Mouse (Mus musculus): ENCODE measurements at regions not wholly inside any gene's neighbourhood (a gene's known extent, or its start where the extent isn't known, plus 50 kb on each side); places are given as distances from the start of the nearest gene placed in this dataset.
A peak's percentile ranks its signal among the peaks of the same experiment; 100 is the strongest.

- DNase-seq (ENCODE audit: low spot score in 2 of 2) = no peak
These were observed 1050.7 kb downstream of the Tbl1xr1 start for GRCm38 (mm10) chr3:23127134-23127533.

DNA sequence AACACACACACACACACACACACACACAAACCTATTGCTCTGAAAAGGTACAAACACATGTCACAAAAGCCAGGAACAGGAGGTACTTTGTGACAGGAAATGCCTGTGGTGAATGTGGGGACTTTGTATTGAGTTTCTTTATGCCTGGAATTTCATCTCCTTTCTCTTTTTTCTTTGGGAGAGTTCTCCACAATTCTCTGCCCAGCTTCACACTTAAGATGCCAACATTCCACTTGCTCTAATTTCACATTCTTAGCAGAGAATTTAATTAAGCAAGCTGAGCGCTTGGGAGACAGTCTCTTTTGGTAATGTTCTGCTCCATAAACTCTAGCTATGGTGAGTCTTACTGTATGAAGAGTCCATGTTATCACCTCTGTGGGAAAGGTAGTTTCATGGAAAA lies 1059.1 kb downstream of the Tbl1xr1 start:
- no peak for DNase-seq (ENCODE audit: low spot score in 2 of 2)

- no peak for DNase-seq (ENCODE audit: low spot score in 2 of 2)
These were observed 1062.5 kb downstream of the Tbl1xr1 start for GRCm38 (mm10) chr3:23138932-23139331.

DNA sequence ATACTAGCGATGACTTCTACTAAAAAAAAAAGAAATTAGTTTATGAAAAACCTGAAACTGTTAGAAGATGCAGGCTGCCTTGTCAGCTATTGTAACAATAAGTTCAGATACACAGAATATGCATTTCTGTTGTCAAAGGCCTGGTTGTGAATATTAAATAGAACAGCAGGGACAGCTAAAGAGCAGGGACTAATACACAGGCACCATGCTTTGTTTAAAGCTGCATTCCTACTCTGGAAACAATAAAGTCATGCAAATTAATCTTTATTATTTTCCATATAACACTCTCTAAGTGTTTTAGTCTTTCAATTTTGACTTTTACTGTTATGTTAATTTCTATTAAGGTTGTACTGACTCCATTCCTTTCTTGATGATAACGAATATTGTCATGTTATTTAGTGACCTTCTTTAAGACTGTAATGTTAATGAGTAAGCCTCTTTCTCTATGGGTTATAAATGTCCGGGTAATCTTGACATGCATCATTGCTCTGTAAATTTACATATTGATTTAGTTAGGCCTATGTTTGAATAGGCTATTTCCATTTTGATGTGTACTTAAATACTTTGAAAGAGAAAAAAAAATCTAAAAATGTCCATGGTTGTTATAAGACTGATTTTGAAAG lies 1088.5 kb downstream of the Tbl1xr1 start:
- DNase-seq (ENCODE audit: low spot score in 2 of 2) = no peak

GRCm38 (mm10) chr3:23183393-23183792 lies 1106.9 kb downstream of the Tbl1xr1 start:
- DNase-seq (ENCODE audit: low spot score in 2 of 2) = no peak

GRCm38 (mm10) chr3:23188479-23188878 lies 1112.0 kb downstream of the Tbl1xr1 start:
- DNase-seq (ENCODE audit: low spot score in 2 of 2) = no peak

GRCm38 (mm10) chr3:23200056-23200455 lies 1123.6 kb downstream of the Tbl1xr1 start:
- no peak for DNase-seq (ENCODE audit: low spot score in 2 of 2)

GRCm38 (mm10) chr3:23214427-23214826 lies 1138.0 kb downstream of the Tbl1xr1 start:
- DNase-seq (ENCODE audit: low spot score in 2 of 2) = no peak

- DNase-seq (ENCODE audit: low spot score in 2 of 2) = peak in 1 of 2 experiments; percentile 5
These were observed 1140.3 kb downstream of the Tbl1xr1 start for GRCm38 (mm10) chr3:23216754-23217153.

DNA sequence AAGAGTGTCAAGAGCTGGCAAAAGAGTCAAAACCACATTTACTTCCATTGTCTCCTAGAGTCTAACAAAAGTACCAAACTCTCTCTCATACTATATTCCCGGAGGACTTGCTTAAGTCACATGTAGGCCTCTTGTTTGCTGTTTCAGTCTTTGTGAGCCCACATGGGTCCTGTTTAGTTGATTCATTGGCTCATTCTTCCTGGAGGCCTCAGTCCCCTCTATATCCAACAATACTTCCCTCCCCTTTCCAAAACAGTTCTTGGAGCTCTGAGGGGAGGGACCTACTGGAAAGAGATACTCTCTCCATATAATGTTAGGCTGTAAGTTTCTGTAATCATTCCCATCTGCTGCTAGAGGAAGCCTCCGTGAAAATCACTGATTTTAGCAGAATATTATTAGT lies 1171.8 kb downstream of the Tbl1xr1 start:
- no peak for DNase-seq (ENCODE audit: low spot score in 2 of 2)

DNA sequence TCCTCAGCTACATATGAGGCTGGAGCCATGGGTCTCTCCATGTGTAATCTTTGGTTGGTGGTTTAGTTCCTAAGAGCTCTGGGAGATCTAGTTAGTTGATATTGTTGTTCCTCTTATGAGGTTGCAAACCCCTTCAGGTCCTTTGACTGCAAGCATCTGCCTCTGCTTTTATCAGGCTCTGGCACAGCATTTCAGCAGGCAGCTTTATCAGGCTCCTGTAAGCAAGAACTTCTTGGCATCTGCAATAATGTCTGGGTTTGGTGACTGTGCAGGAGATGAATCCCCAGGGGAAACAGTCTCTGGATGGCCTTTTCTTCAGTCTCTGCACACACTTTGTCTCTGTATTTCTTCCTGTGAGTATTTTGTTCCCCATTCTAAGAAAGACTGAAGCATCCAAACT lies 1175.7 kb downstream of the Tbl1xr1 start:
- no peak for DNase-seq (ENCODE audit: low spot score in 2 of 2)

- no peak for DNase-seq (ENCODE audit: low spot score in 2 of 2)
These were observed 1222.4 kb downstream of the Tbl1xr1 start for GRCm38 (mm10) chr3:23298818-23299217.

- DNase-seq (ENCODE audit: low spot score in 2 of 2) = no peak
These were observed 1257.8 kb downstream of the Tbl1xr1 start for GRCm38 (mm10) chr3:23334216-23334615.

DNA sequence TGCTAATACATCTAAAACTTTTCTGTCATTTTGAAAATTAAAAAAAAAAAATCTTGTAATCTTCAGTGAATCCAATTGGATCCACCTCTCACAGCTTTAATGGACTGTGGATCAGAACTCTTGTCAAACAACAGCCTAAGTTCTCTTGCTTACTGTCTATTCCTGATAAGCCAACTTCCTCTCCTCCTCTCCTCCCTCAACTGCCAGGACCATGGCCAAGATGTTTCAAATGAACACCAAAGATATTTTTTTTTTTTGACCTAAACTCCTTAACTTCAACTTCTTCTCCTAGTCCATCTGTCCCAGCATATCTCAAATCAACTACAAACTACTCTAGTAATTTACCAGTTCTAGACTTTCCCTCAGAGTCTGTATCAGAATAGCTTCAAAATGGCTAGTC lies 1258.5 kb downstream of the Tbl1xr1 start:
- DNase-seq (ENCODE audit: low spot score in 2 of 2) = no peak

DNA sequence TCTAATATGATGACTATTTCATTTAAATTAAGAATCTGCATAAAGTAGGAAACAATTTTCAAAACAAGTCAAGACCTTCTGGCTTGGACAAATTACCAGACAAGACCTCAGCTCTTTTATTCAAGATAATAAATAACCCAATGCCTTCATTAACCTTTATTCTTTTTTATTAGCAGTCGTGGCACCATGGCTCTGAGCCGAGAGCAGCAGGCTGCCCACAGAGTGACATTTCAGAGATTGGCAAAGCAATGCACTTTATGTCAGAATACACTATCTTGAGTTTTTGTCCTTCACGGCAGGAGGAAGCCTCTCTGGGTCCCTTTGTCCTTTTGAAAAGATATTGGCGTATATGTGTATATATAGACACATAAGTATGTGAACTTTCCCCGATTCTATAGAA lies 1297.9 kb downstream of the Tbl1xr1 start:
- DNase-seq (ENCODE audit: low spot score in 2 of 2) = no peak

- no peak for DNase-seq (ENCODE audit: low spot score in 2 of 2)
These were observed 1328.4 kb downstream of the Tbl1xr1 start for GRCm38 (mm10) chr3:23404877-23405276.

GRCm38 (mm10) chr3:23409431-23409830 lies 1333.0 kb downstream of the Tbl1xr1 start:
- DNase-seq (ENCODE audit: low spot score in 2 of 2) = no peak

GRCm38 (mm10) chr3:23426956-23427355 lies 1350.5 kb downstream of the Tbl1xr1 start:
- DNase-seq (ENCODE audit: low spot score in 2 of 2) = no peak

GRCm38 (mm10) chr3:23435016-23435415 lies 1358.6 kb downstream of the Tbl1xr1 start:
- DNase-seq (ENCODE audit: low spot score in 2 of 2) = no peak

DNA sequence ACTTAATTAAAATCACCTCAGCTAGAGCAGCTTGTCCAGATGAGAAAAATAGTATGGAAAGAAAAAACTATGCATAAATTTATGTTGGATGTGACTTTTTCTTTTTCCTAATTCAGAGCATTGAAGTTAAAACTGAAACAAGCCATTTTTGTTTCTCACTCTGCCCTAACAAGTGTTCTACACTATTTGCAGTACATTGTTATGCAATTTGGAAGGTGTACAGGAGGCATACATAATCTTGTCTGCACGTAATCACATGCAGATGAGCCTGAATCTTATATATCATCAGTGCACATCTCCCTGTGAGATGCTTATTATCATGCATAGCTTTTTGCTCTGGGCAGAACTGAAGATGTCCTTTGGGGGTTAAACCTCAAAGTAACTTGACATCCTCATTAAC lies 1381.3 kb downstream of the Tbl1xr1 start:
- DNase-seq (ENCODE audit: low spot score in 2 of 2) = no peak

DNA sequence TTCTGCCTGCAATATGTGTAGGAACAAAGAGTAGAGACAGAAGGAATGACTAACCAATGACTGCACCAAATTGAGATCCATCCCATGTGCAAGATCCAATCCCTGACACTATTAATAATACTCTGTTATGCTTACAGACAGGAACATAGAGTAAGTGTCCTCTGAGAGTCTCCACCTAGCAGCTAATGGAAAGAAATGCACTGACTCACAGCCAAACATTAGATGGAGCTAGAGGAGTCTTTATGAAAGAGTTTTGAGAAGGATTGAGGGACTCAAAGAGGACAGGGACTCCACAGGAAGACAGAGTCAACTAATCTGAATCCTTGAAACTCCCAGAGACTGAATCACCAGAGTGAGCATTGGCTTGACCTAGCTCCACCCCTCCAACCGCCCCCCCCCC lies 1423.4 kb downstream of the Tbl1xr1 start:
- DNase-seq (ENCODE audit: low spot score in 2 of 2) = peak in 1 of 2 experiments; percentile 1

DNA sequence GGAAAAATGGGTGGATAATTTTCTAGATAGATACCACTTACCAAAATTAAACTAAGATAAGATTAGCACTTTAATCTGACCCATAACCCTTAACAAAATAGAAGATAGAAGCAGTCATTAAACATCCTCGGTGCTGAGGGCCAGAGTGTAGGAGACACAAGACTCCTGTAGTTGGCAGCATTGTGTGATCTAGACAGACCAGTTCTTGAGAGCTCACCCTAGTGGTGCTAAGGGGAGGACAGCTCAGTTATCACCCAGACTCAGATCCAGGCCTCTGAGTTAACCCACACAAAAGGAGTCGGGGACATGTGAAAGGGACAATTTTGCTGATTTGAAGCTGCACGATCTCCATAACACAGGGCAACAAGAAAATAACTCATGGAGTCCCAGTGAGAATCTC lies 1471.1 kb downstream of the Tbl1xr1 start:
- DNase-seq (ENCODE audit: low spot score in 2 of 2) = no peak

- no peak for DNase-seq (ENCODE audit: low spot score in 2 of 2)
These were observed 1487.9 kb downstream of the Tbl1xr1 start for GRCm38 (mm10) chr3:23564340-23564739.

- no peak for DNase-seq (ENCODE audit: low spot score in 2 of 2)
These were observed 1492.4 kb downstream of the Tbl1xr1 start for GRCm38 (mm10) chr3:23568806-23569205.
